Mouse (Mus musculus): Measurements from ENCODE around the gene Gm5737. TPM values are rescaled to one million over a fixed set of nuclear protein-coding genes. Genes with fewer than 3 reads are reported as not detected.

Gene Gm5737
- total RNA-seq, 2 experiments from 2014 or later = 0.25 TPM; not detected in 1

- intact Hi-C loops (cut with DNase I) = loop anchor here (10.0 kb wide), 2 partner anchors 196 to 286 kb away; partner anchors contain the start of gene Mettl9
- no peak for DNase-seq (ENCODE audit: low spot score in 2 of 2)
Observed at GRCm38 (mm10) chr7:120838436-120839160, 26.4 kb downstream of the Gm5737 start.

- no peak for DNase-seq (ENCODE audit: low spot score in 2 of 2)
- intact Hi-C loops (cut with DNase I) = loop anchor here (5.0 to 10.0 kb wide), 3 partner anchors 38 to 285 kb away; partner anchors contain the start of gene Mettl9
Observed at GRCm38 (mm10) chr7:120839786-120840185, 27.6 kb downstream of the Gm5737 start.

GRCm38 (mm10) chr7:120842345-120843036 is 30.3 kb downstream of the Gm5737 start, which contains the start of gene Eef2k:
Eef2k (plus strand) TSS chr7:120842831.
- peak; percentile 82 to 87 for DNase-seq (ENCODE audit: low spot score in 2 of 2)
- intact Hi-C loops (cut with DNase I) = loop anchor here (2.0 to 5.0 kb wide), 2 partner anchors 35 to 74 kb away; partner anchors contain the start of gene Polr3e

- intact Hi-C loops (cut with DNase I) = loop anchor here (2.0 to 5.0 kb wide), 2 partner anchors 34 to 74 kb away; partner anchors contain the start of gene Polr3e
- DNase-seq (ENCODE audit: low spot score in 2 of 2) = peak; percentile 86 to 96
Observed at GRCm38 (mm10) chr7:120843037-120843621, 31.0 kb downstream of the Gm5737 start.

GRCm38 (mm10) chr7:120843852-120844435 is 31.8 kb downstream of the Gm5737 start:
- DNase-seq (ENCODE audit: low spot score in 2 of 2) = no peak

GRCm38 (mm10) chr7:120844689-120845088 is 32.5 kb downstream of the Gm5737 start:
- intact Hi-C loops (cut with DNase I) = loop anchor here (5.0 kb wide), 1 partner anchor 33 kb away; no protein-coding TSS in a partner anchor
- no peak for DNase-seq (ENCODE audit: low spot score in 2 of 2)

More at GRCm38 (mm10) chr7:120843852-120844435, 31.8 kb downstream of the Gm5737 start:
- intact Hi-C loops (cut with DNase I) = loop anchor here (2.0 to 5.0 kb wide), 2 partner anchors 33 to 73 kb away; partner anchors contain the start of gene Polr3e

- intact Hi-C loops (cut with DNase I) = no loop called here
- no peak for DNase-seq (ENCODE audit: low spot score in 2 of 2)
Observed at GRCm38 (mm10) chr7:120848831-120849512, 36.8 kb downstream of the Gm5737 start.

- intact Hi-C loops (cut with DNase I) = no loop called here
- no peak for DNase-seq (ENCODE audit: low spot score in 2 of 2)
Observed at GRCm38 (mm10) chr7:120850165-120850564, 38.0 kb downstream of the Gm5737 start.

- DNase-seq (ENCODE audit: low spot score in 2 of 2) = no peak
- intact Hi-C loops (cut with DNase I) = no loop called here
Observed at GRCm38 (mm10) chr7:120859854-120860253, 47.7 kb downstream of the Gm5737 start.

GRCm38 (mm10) chr7:120860799-120861487 is 48.8 kb downstream of the Gm5737 start:
- intact Hi-C loops (cut with DNase I) = no loop called here
- no peak for DNase-seq (ENCODE audit: low spot score in 2 of 2)

GRCm38 (mm10) chr7:120861488-120862047 is 49.4 kb downstream of the Gm5737 start:
- intact Hi-C loops (cut with DNase I) = no loop called here
- DNase-seq (ENCODE audit: low spot score in 2 of 2) = no peak

- intact Hi-C loops (cut with DNase I) = no loop called here
- no peak for DNase-seq (ENCODE audit: low spot score in 2 of 2)
Observed at GRCm38 (mm10) chr7:120862196-120862595, 50.0 kb downstream of the Gm5737 start.

- intact Hi-C loops (cut with DNase I) = no loop called here
- DNase-seq (ENCODE audit: low spot score in 2 of 2) = no peak
Observed at GRCm38 (mm10) chr7:120862626-120863025, 50.5 kb downstream of the Gm5737 start.

GRCm38 (mm10) chr7:120863476-120863875 is 51.3 kb downstream of the Gm5737 start:
- intact Hi-C loops (cut with DNase I) = no loop called here
- DNase-seq (ENCODE audit: low spot score in 2 of 2) = no peak

GRCm38 (mm10) chr7:120865100-120865499 is 52.9 kb downstream of the Gm5737 start:
- DNase-seq (ENCODE audit: low spot score in 2 of 2) = peak in 1 of 2 experiments; percentile 47
- intact Hi-C loops (cut with DNase I) = no loop called here

GRCm38 (mm10) chr7:120865832-120866231 is 53.7 kb downstream of the Gm5737 start:
- intact Hi-C loops (cut with DNase I) = no loop called here
- no peak for DNase-seq (ENCODE audit: low spot score in 2 of 2)

- no peak for DNase-seq (ENCODE audit: low spot score in 2 of 2)
- intact Hi-C loops (cut with DNase I) = no loop called here
Observed at GRCm38 (mm10) chr7:120866684-120867083, 54.5 kb downstream of the Gm5737 start.

- DNase-seq (ENCODE audit: low spot score in 2 of 2) = no peak
- intact Hi-C loops (cut with DNase I) = no loop called here
Observed at GRCm38 (mm10) chr7:120867720-120868119, 55.6 kb downstream of the Gm5737 start.

Data from left cerebral cortex, postnatal 14 days (tissue).